Mouse (Mus musculus) lung, postnatal 14 days (tissue): ENCODE measurements at regions not wholly inside any gene's neighbourhood (a gene's known extent, or its start where the extent isn't known, plus 50 kb on each side); places are given as distances from the start of the nearest gene placed in this dataset.
"Not testable (repeated sequence)": the region's sequence is repeated elsewhere in the genome, so short reads cannot be mapped to it uniquely, and the experiment has no call there.

Experiments used
- DNase-seq: peaks from one replicate; pipeline ENCODE4 v3.0.0; 2021

- DNase-seq, result not testable (repeated sequence)
Measured at GRCm38 (mm10) chr6:48172769-48173168, 86.4 kb upstream of the Zfp746 start.

- peak; percentile 20 for DNase-seq
Measured at GRCm38 (mm10) chr6:48136851-48137250, 50.5 kb upstream of the Zfp746 start.
